Mouse (Mus musculus): ENCODE data around the gene Galc. TPM values are rescaled to one million over a fixed set of nuclear protein-coding genes. Genes with fewer than 3 reads are reported as not detected.
"Not testable (repeated sequence)": the region's sequence is repeated elsewhere in the genome, so short reads cannot be mapped to it uniquely, and the experiment has no call there.

The Galc gene
- total and polyA plus RNA-seq, 3 experiments, result not detected

DNA sequence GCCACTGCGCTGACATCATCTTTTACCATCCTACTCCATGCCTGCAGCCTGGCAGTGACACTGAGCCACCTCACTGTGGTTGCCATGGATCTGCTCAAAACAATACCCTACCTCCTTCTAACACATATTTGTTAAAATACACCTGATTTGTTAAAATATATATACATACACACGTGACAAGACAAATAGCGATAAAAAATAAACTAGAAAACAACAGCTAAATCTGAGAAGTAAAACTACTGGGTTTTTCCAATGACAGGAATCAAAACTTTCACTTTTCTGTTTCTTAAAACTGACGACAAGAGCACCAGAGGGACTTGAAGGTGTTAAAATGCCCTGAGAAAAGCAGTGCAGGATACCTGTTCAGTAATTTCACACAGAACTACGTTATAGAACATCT, 14.4 kb downstream of the Galc start:
- no peak overlapping the region for H3K4me3 ChIP-seq (ENCODE audit: control insufficient read depth in 1 of 2, insufficient read depth in 1 of 2, low read depth in 2 of 2, low read length in 2 of 2)
- no peak for DNase-seq (ENCODE audit: low read depth, low spot score)
- H3K36me3 ChIP-seq (ENCODE audit: control insufficient read depth in 1 of 2, insufficient read depth in 2 of 2, low read length in 2 of 2), result no peaks in the 10 kb centered on the region
- no peaks in the 10 kb centered on the region for H3K79me2 ChIP-seq (ENCODE audit: control insufficient read depth, insufficient read depth, low read length, poor library complexity)
- H3K4me1 ChIP-seq (ENCODE audit: control insufficient read depth in 1 of 2, insufficient read depth in 2 of 2, low read length in 2 of 2), result no peaks in the 10 kb centered on the region
- no peaks in the 10 kb centered on the region for H3K9me3 ChIP-seq (replicated peaks; ENCODE audit: insufficient read depth, low read length)
- no peak for TF ChIP-seq ZC3H11A (IDR thresholded peaks at IDR 0.05; ENCODE audit: low read depth, low read length)
- TF ChIP-seq CTCF (IDR thresholded peaks at IDR 0.05 in 2 of 3, conservative IDR thresholded peaks at IDR 0.05 in 1 of 3; ENCODE audit: control insufficient read depth in 1 of 3, insufficient read depth in 1 of 3, low read depth in 2 of 3, low read length in 3 of 3, poor library complexity in 1 of 3, severe bottlenecking in 1 of 3), result no peak
- no peak for TF ChIP-seq ZKSCAN1 (IDR thresholded peaks at IDR 0.05; ENCODE audit: low read depth, low read length)
- no peak for TF ChIP-seq NRF1 (IDR thresholded peaks at IDR 0.05; ENCODE audit: insufficient read depth, low read depth, low read length, poor library complexity, severe bottlenecking)
- no peak for TF ChIP-seq NELFE (IDR thresholded peaks at IDR 0.05; ENCODE audit: low read depth, low read length)
- no peak for TF ChIP-seq GABPA (IDR thresholded peaks at IDR 0.05; ENCODE audit: low read depth, low read length)
- TF ChIP-seq CHD1 (IDR thresholded peaks at IDR 0.05; ENCODE audit: low read depth, low read length), result no peak
- no peak for TF ChIP-seq UBTF (IDR thresholded peaks at IDR 0.05; ENCODE audit: borderline replicate concordance, insufficient read depth, low read depth, low read length)
- TF ChIP-seq ETS1 (IDR thresholded peaks at IDR 0.05; ENCODE audit: low read depth, low read length), result no peak
- TF ChIP-seq EP300 (IDR thresholded peaks at IDR 0.05; ENCODE audit: low read depth in 1 of 2, low read length in 2 of 2), result no peak
- no peak for TF ChIP-seq CHD2 (IDR thresholded peaks at IDR 0.05; ENCODE audit: low read length)
- no peak overlapping the region for H3K9ac ChIP-seq (ENCODE audit: control insufficient read depth, low read depth, low read length, poor library complexity, severe bottlenecking)
- no peak overlapping the region for H3K27ac ChIP-seq (ENCODE audit: control insufficient read depth, low read depth, low read length)
- no peaks in the 10 kb centered on the region for H3K27me3 ChIP-seq (ENCODE audit: control insufficient read depth in 1 of 2, insufficient read depth in 2 of 2, low read length in 2 of 2)

DNA sequence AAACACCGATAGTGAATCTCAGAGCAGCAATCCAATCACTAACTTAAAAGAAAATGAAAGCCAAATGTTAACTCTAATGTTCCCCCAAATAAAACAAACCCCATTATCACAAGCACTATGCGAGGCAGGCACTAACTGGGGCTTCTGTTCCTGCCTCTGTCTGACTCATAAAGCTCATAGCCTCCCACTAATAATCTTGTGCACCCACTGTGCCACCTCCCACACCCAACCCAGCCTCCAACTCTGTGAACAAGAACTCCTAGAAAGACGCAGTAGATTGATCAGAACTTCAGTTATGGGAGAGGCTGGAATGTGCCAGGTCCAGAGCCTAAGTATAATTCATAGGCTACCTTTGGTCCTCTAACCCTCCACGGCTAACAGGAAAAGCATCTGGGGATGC, 15.1 kb downstream of the Galc start:
- no peak overlapping the region for H3K9ac ChIP-seq (ENCODE audit: control insufficient read depth, low read depth, low read length, poor library complexity, severe bottlenecking)
- H3K27ac ChIP-seq (ENCODE audit: control insufficient read depth, low read depth, low read length), result no peak overlapping the region
- TF ChIP-seq TBP (IDR thresholded peaks at IDR 0.05; ENCODE audit: low read depth, low read length) (no peak), POLR2AphosphoS5 (IDR thresholded peaks at IDR 0.05; ENCODE audit: borderline replicate concordance, low read depth, low read length) (no peak), TAL1 (IDR thresholded peaks at IDR 0.05; ENCODE audit: low read length) (no peak), GABPA (IDR thresholded peaks at IDR 0.05; ENCODE audit: low read depth, low read length) (no peak), RAD21 (IDR thresholded peaks at IDR 0.05; ENCODE audit: low read depth, low read length) (no peak), MAFK (IDR thresholded peaks at IDR 0.05; ENCODE audit: borderline replicate concordance, low read depth, low read length) (no peak), KAT2A (conservative IDR thresholded peaks at IDR 0.05; ENCODE audit: low read depth, low read length) (no peak), USF1 (IDR thresholded peaks at IDR 0.05; ENCODE audit: low read depth, low read length) (no peak), MYC (IDR thresholded peaks at IDR 0.05; ENCODE audit: low read depth, low read length) (no peak), SMC3 (IDR thresholded peaks at IDR 0.05; ENCODE audit: low read depth, low read length) (no peak), POLR2A (IDR thresholded peaks at IDR 0.05; ENCODE audit: control insufficient read depth in 1 of 2, insufficient read depth in 1 of 2, low read depth in 1 of 2, low read length in 2 of 2, poor library complexity in 1 of 2) (no peak), HCFC1 (IDR thresholded peaks at IDR 0.05; ENCODE audit: low read depth, low read length) (no peak), SIN3A (IDR thresholded peaks at IDR 0.05; ENCODE audit: low read length) (no peak), ZC3H11A (IDR thresholded peaks at IDR 0.05; ENCODE audit: low read depth, low read length) (no peak), MAZ (IDR thresholded peaks at IDR 0.05; ENCODE audit: low read depth, low read length) (no peak), POLR2AphosphoS2 (IDR thresholded peaks at IDR 0.05; ENCODE audit: low read length) (no peak), MAX (IDR thresholded peaks at IDR 0.05; ENCODE audit: low read length) (no peak), RCOR1 (IDR thresholded peaks at IDR 0.05; ENCODE audit: low read depth, low read length) (no peak), TCF12 (IDR thresholded peaks at IDR 0.05; ENCODE audit: low read depth, low read length) (no peak)
- no peaks in the 10 kb centered on the region for H3K36me3 ChIP-seq (ENCODE audit: control insufficient read depth in 1 of 2, insufficient read depth in 2 of 2, low read length in 2 of 2)
- no peaks in the 10 kb centered on the region for H3K4me1 ChIP-seq (ENCODE audit: control insufficient read depth in 1 of 2, insufficient read depth in 2 of 2, low read length in 2 of 2)
- no peaks in the 10 kb centered on the region for H3K79me2 ChIP-seq (ENCODE audit: control insufficient read depth, insufficient read depth, low read length, poor library complexity)
- H3K27me3 ChIP-seq (ENCODE audit: control insufficient read depth in 1 of 2, insufficient read depth in 2 of 2, low read length in 2 of 2), result no peaks in the 10 kb centered on the region
- H3K4me3 ChIP-seq (ENCODE audit: control insufficient read depth in 1 of 2, insufficient read depth in 1 of 2, low read depth in 2 of 2, low read length in 2 of 2), result no peak overlapping the region
- DNase-seq (ENCODE audit: low read depth, low spot score), result no peak
- no peaks in the 10 kb centered on the region for H3K9me3 ChIP-seq (replicated peaks; ENCODE audit: insufficient read depth, low read length)

DNA sequence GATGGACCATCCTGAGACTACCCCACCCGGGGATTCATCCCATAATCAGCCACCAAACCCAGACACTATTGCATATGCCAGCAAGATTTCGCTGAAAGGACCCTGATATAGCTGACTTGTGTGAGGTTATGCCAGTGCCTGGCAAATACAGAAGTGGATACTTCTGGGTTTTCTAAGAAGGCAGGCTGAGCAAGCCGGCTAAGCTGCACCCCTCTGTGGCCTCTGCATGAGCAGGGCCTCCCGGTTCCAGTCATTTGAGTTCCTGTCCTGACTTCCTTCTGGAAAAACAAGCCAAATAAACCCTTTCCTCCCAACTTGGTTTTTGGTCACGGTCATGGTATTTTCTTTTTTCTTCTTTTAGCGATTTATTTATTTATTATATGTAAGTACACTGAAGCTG, 20.8 kb downstream of the Galc start:
- not testable (repeated sequence) for H3K4me1 ChIP-seq (ENCODE audit: control insufficient read depth in 1 of 2, insufficient read depth in 2 of 2, low read length in 2 of 2); H3K9me3 ChIP-seq (replicated peaks; ENCODE audit: insufficient read depth, low read length); H3K9ac ChIP-seq (ENCODE audit: control insufficient read depth, low read depth, low read length, poor library complexity, severe bottlenecking); H3K79me2 ChIP-seq (ENCODE audit: control insufficient read depth, insufficient read depth, low read length, poor library complexity); H3K4me3 ChIP-seq (ENCODE audit: control insufficient read depth in 1 of 2, insufficient read depth in 1 of 2, low read depth in 2 of 2, low read length in 2 of 2); DNase-seq (ENCODE audit: low read depth, low spot score); H3K27me3 ChIP-seq (ENCODE audit: control insufficient read depth in 1 of 2, insufficient read depth in 2 of 2, low read length in 2 of 2); H3K27ac ChIP-seq (ENCODE audit: control insufficient read depth, low read depth, low read length); H3K36me3 ChIP-seq (ENCODE audit: control insufficient read depth in 1 of 2, insufficient read depth in 2 of 2, low read length in 2 of 2)

Measured in MEL (cell line).